Mouse (Mus musculus): ENCODE data around the gene Adra2a. TPM values are rescaled to one million over a fixed set of nuclear protein-coding genes. Genes with fewer than 3 reads are reported as not detected.

The Adra2a gene
- 0.36 TPM for polyA plus RNA-seq (2014; fragmentation: Illumina TruSeq; extraction: RNeasy Lipid Tissue Mini Kit (QIAGEN cat#74804); ENCODE audit: low read depth, low replicate concordance)

GRCm38 (mm10) chr19:54043851-54044250, at the start of gene Adra2a:
Adra2a (plus strand) TSS chr19:54044151.

Other genes with a start within 250 kb of the Adra2a start
- gene Pdcd4, start 151.9 kb upstream of the Adra2a start, polyA plus RNA-seq (2014; fragmentation: Illumina TruSeq; extraction: RNeasy Lipid Tissue Mini Kit (QIAGEN cat#74804); ENCODE audit: low read depth, low replicate concordance): 72.0 TPM
- 105 TPM for gene Shoc2, start 99.8 kb upstream of the Adra2a start, polyA plus RNA-seq (2014; fragmentation: Illumina TruSeq; extraction: RNeasy Lipid Tissue Mini Kit (QIAGEN cat#74804); ENCODE audit: low read depth, low replicate concordance)
- gene Bbip1, start 99.5 kb upstream of the Adra2a start, polyA plus RNA-seq (2014; fragmentation: Illumina TruSeq; extraction: RNeasy Lipid Tissue Mini Kit (QIAGEN cat#74804); ENCODE audit: low read depth, low replicate concordance): 123 TPM

Measured in kidney, adult 10 weeks (tissue).